Mouse (Mus musculus): ENCODE measurements around the gene Myl4. TPM values are rescaled to one million over a fixed set of nuclear protein-coding genes. Genes with fewer than 3 reads are reported as not detected.

Myl4 gene
- polyA plus RNA-seq, 1 experiment from 2014 or later = 1.7 TPM

- H3K4me1 ChIP-seq (ENCODE audit: control insufficient read depth, insufficient read depth, low read length) = peaks cover 7% of the 10 kb centered on the region
Measured at GRCm38 (mm10) chr11:104618638-104619076, 68.2 kb downstream of the Myl4 start.

DNA sequence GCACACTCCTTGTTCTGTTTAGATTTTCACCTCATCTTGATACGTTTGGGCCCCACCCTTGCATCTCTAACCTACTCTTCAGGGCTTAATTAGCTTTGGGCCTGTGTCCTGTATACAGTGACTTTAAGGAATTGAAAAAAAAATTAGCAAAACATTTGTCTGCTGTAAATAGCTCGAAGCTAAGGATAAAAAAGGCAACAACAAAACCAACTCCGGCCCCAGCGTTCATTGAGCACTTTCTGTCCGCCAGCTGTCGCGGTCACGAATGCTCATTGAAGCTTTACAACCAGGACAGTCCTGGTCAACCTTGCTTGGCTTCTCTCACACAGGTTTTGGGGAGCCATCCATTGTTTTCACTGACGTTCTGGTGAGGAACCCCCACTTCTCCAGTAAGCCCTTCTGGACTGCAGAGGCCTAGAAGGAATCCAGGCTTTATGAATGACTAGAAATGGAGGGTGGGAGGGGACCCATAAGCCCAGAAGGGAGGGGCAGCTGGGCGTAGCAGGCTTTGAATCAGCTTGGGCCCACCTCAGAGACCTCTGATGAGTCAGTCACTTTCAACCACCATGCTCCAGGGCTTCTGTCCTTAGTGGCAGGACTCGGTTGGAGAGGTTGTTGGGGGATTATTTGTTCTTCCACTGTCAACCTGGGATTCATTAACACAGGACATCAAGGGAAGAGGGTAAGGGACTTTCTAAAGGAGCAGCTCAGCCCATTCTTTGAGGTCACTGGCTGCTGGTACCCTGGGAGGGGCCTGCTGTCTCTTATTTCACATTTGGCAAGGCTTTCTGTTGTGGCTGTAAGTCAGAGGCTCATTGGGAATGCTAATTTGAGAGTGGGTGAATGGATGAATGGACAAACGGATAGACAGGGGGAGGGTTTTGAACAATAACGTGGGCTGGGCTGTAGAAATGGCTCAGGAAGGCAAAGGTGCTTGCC, 68.9 kb downstream of the Myl4 start:
- no peaks in the 10 kb centered on the region for H3K9me3 ChIP-seq (replicated peaks; ENCODE audit: control insufficient read depth, low read length)
- H3K9ac ChIP-seq (ENCODE audit: low read length) = no peak overlapping the region
- H3K4me3 ChIP-seq (ENCODE audit: low read depth, low read length) = no peak overlapping the region
- H3K36me3 ChIP-seq (ENCODE audit: control insufficient read depth, insufficient read depth, low read length) = no peaks in the 10 kb centered on the region
- H3K27ac ChIP-seq (ENCODE audit: low read depth, low read length) = no peak overlapping the region
- peaks cover 7% of the 10 kb centered on the region for H3K4me1 ChIP-seq (ENCODE audit: control insufficient read depth, insufficient read depth, low read length)
- no peak overlapping the region for H3K4me2 ChIP-seq (ENCODE audit: low read length)
- ATAC-seq (peak; percentile 66), DNase-seq (ENCODE audit: low spot score) (peak; percentile 48)
- WGBS = 33% methylated on average over 13 of the region's 13 CpGs
- H3K27me3 ChIP-seq (replicated peaks; ENCODE audit: control insufficient read depth, insufficient read depth, low read length) = no peaks in the 10 kb centered on the region

More at GRCm38 (mm10) chr11:104618638-104619076, 68.2 kb downstream of the Myl4 start:
- ATAC-seq (no peak), DNase-seq (ENCODE audit: low spot score) (no peak)
- WGBS = 88% methylated on average over 6 of the region's 6 CpGs
- no peak overlapping the region for H3K9ac ChIP-seq (ENCODE audit: low read length)
- no peak overlapping the region for H3K4me3 ChIP-seq (ENCODE audit: low read depth, low read length)
- no peaks in the 10 kb centered on the region for H3K9me3 ChIP-seq (replicated peaks; ENCODE audit: control insufficient read depth, low read length)
- no peak overlapping the region for H3K4me2 ChIP-seq (ENCODE audit: low read length)
- H3K36me3 ChIP-seq (ENCODE audit: control insufficient read depth, insufficient read depth, low read length) = no peaks in the 10 kb centered on the region
- no peak overlapping the region for H3K27ac ChIP-seq (ENCODE audit: low read depth, low read length)
- no peaks in the 10 kb centered on the region for H3K27me3 ChIP-seq (replicated peaks; ENCODE audit: control insufficient read depth, insufficient read depth, low read length)

DNA sequence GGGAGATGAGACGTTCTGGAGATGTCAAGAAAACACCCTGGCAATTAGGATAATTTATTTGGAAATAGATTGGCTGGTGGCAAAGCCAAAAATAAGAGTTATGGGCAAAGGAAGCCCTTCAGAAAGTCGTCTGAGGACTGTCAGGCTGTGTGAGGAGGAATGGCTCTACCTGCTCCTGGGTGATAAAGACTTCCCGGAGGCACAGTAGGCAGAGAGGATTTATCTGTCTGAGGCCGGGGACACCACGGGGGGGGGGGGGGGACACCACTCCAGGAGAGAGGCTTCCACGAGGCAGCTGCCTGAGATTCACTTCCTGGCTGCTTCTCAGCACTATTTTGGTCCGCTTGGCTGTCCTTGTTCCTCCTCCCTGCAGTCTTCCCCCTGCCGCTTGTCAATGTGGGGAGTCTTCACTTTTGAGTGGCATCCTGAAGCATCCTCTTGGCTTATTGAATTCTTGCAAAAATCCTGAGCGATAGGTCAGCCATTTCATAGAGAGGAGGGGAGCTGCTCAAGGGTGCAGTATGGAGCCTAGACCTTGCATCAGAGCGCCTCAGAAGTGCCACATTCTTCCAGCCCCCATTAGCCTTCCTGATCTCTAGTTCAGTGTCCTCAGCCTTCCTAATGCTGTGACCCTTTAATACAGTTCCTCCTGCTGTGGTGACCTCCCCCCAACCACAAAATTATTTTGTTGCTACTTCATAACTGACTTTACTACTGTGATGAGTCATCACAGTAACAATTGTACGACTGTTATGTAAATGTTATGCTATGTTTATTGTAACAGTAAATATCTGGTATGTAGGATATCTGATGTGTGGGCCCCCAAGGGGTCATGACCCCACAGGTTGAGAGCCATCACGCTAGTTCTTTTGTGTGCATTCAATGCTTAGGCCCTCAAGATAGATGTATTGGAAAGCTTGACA, 71.8 kb downstream of the Myl4 start:
- Histone ChIP-seq H3K9ac (ENCODE audit: low read length) (no peak overlapping the region), H3K9me3 (replicated peaks; ENCODE audit: control insufficient read depth, low read length) (no peaks in the 10 kb centered on the region), H3K4me3 (ENCODE audit: low read depth, low read length) (no peak overlapping the region), H3K36me3 (ENCODE audit: control insufficient read depth, insufficient read depth, low read length) (no peaks in the 10 kb centered on the region), H3K27ac (ENCODE audit: low read depth, low read length) (no peak overlapping the region), H3K4me1 (ENCODE audit: control insufficient read depth, insufficient read depth, low read length) (peaks cover 7% of the 10 kb centered on the region), H3K27me3 (replicated peaks; ENCODE audit: control insufficient read depth, insufficient read depth, low read length) (no peaks in the 10 kb centered on the region), H3K4me2 (ENCODE audit: low read length) (no peak overlapping the region)
- 52% methylated on average over 12 of the region's 12 CpGs for WGBS
- ATAC-seq (no peak), DNase-seq (ENCODE audit: low spot score) (no peak)

GRCm38 (mm10) chr11:104624791-104625391, 74.4 kb downstream of the Myl4 start:
- Histone ChIP-seq H3K9ac (ENCODE audit: low read length) (no peak overlapping the region), H3K9me3 (replicated peaks; ENCODE audit: control insufficient read depth, low read length) (no peaks in the 10 kb centered on the region), H3K4me3 (ENCODE audit: low read depth, low read length) (no peak overlapping the region), H3K4me1 (ENCODE audit: control insufficient read depth, insufficient read depth, low read length) (no peaks in the 10 kb centered on the region; the same call in none of the 2 replicates), H3K27me3 (replicated peaks; ENCODE audit: control insufficient read depth, insufficient read depth, low read length) (no peaks in the 10 kb centered on the region), H3K4me2 (ENCODE audit: low read length) (no peak overlapping the region), H3K27ac (ENCODE audit: low read depth, low read length) (no peak overlapping the region), H3K36me3 (ENCODE audit: control insufficient read depth, insufficient read depth, low read length) (no peaks in the 10 kb centered on the region)
- DNase-seq (ENCODE audit: low spot score) (no peak), ATAC-seq (no peak)
- WGBS = 53% methylated on average over 6 of the region's 6 CpGs

- Histone ChIP-seq H3K4me2 (ENCODE audit: low read length) (no peak overlapping the region), H3K4me3 (ENCODE audit: low read depth, low read length) (no peak overlapping the region), H3K9me3 (replicated peaks; ENCODE audit: control insufficient read depth, low read length) (no peaks in the 10 kb centered on the region), H3K4me1 (ENCODE audit: control insufficient read depth, insufficient read depth, low read length) (no peaks in the 10 kb centered on the region), H3K9ac (ENCODE audit: low read length) (no peak overlapping the region), H3K27me3 (replicated peaks; ENCODE audit: control insufficient read depth, insufficient read depth, low read length) (no peaks in the 10 kb centered on the region), H3K36me3 (ENCODE audit: control insufficient read depth, insufficient read depth, low read length) (no peaks in the 10 kb centered on the region), H3K27ac (ENCODE audit: low read depth, low read length) (no peak overlapping the region)
- ATAC-seq = no peak
- peak; percentile 28 for DNase-seq (ENCODE audit: low spot score)
- 51% methylated on average over 12 of the region's 12 CpGs for WGBS
Measured at GRCm38 (mm10) chr11:104625453-104626402, 75.3 kb downstream of the Myl4 start.

DNA sequence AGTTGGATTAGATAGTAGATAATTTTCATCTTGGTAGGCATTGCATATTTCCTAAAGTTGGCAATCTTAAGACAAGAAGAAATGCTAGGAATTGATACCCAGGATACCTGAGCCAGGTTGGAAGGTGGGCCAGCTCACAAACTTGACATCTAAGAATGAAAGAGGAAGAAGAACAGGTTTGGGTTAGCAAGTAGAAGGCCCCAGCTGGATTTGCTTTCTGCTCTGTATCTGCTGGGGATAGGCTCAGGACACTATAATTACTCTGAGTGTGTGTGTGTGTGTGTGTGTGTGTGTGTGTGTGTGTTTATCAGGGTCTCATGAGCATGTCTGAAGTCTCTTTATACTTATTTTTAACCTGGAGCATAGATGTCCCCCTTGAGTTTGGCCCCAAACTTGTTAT, 76.2 kb downstream of the Myl4 start:
- Histone ChIP-seq H3K36me3 (ENCODE audit: control insufficient read depth, insufficient read depth, low read length) (no peaks in the 10 kb centered on the region), H3K27me3 (replicated peaks; ENCODE audit: control insufficient read depth, insufficient read depth, low read length) (no peaks in the 10 kb centered on the region), H3K9ac (ENCODE audit: low read length) (no peak overlapping the region), H3K27ac (ENCODE audit: low read depth, low read length) (no peak overlapping the region), H3K4me3 (ENCODE audit: low read depth, low read length) (no peak overlapping the region), H3K4me2 (ENCODE audit: low read length) (no peak overlapping the region), H3K4me1 (ENCODE audit: control insufficient read depth, insufficient read depth, low read length) (no peaks in the 10 kb centered on the region), H3K9me3 (replicated peaks; ENCODE audit: control insufficient read depth, low read length) (no peaks in the 10 kb centered on the region)
- ATAC-seq (no peak), DNase-seq (ENCODE audit: low spot score) (no peak)

GRCm38 (mm10) chr11:104627616-104628301, 77.3 kb downstream of the Myl4 start:
- Histone ChIP-seq H3K27ac (ENCODE audit: low read depth, low read length) (no peak overlapping the region), H3K9me3 (replicated peaks; ENCODE audit: control insufficient read depth, low read length) (no peaks in the 10 kb centered on the region), H3K4me3 (ENCODE audit: low read depth, low read length) (no peak overlapping the region), H3K4me1 (ENCODE audit: control insufficient read depth, insufficient read depth, low read length) (no peaks in the 10 kb centered on the region), H3K27me3 (replicated peaks; ENCODE audit: control insufficient read depth, insufficient read depth, low read length) (no peaks in the 10 kb centered on the region), H3K4me2 (ENCODE audit: low read length) (no peak overlapping the region), H3K36me3 (ENCODE audit: control insufficient read depth, insufficient read depth, low read length) (no peaks in the 10 kb centered on the region), H3K9ac (ENCODE audit: low read length) (no peak overlapping the region)
- no peak for DNase-seq (ENCODE audit: low spot score)
- no peak for ATAC-seq
- 34% methylated on average over 11 of the region's 11 CpGs for WGBS
